Mouse (Mus musculus): Measurements from ENCODE around the gene Rnf2. TPM values are rescaled to one million over a fixed set of nuclear protein-coding genes. Genes with fewer than 3 reads are reported as not detected.
"Not testable (repeated sequence)": the region's sequence is repeated elsewhere in the genome, so short reads cannot be mapped to it uniquely, and the experiment has no call there.

The Rnf2 gene
- total RNA-seq, 2 experiments from 2014 or later, result 36.9 to 43.6 TPM

GRCm38 (mm10) chr1:151483568-151483967, 17.2 kb downstream of the Rnf2 start:
- no peak for DNase-seq

DNA sequence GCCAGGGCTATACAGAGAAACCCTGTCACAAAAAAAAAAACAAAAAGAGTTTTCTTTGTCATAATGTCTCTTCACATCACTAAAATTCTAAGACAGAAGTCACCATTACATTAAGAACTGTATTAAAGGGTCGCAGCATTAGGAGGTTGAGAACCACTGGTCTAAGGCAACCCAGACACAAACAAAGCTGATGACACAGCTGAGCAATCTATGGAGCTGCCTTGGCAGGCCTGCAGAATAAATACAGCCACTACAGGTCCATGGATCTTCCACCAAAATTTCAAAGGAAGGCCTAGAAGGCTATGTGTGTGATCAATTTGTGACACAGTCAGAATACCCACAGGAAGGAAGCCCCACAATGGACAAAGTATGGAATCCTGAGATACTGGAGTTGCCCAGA, 18.3 kb downstream of the Rnf2 start:
- no peak for DNase-seq

DNA sequence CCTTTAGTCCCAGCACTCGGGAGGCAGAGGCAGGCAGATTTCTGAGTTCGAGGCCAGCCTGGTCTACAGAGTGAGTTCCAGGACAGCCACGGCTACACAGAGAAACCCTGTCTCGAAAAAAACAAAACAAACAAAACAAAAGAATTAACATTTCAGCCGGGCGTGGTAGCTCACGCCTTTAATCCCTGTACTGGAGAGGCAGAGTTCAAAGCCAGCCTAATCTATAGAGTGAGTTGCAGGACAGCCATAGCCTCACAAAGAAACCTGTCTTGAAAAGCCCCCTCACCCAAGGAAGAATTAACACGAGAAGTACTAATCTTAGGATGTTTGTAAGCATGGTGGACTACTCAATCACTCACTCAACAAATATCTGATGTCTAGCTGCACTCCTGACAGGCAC, 28.4 kb downstream of the Rnf2 start:
- not testable (repeated sequence) for DNase-seq

DNA sequence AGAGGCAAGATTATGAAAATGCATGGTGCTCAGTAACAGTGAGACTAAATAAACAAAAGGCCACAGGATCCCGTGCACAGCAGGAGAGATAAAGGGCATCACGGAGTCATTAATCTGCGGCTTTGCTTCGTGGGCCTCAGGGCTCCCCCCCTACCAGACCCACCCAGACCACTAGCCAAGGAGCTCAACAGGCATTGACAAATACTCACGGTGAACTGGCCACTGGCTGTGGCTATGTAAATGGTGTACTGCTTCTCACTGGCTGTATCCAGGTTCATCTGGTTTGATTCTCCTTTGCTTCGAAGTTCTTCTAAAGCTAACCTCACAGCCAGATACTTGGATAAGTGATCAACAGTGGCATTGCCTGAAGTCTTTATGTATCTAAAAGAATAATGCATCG, 29.3 kb downstream of the Rnf2 start:
- no peak for DNase-seq

DNA sequence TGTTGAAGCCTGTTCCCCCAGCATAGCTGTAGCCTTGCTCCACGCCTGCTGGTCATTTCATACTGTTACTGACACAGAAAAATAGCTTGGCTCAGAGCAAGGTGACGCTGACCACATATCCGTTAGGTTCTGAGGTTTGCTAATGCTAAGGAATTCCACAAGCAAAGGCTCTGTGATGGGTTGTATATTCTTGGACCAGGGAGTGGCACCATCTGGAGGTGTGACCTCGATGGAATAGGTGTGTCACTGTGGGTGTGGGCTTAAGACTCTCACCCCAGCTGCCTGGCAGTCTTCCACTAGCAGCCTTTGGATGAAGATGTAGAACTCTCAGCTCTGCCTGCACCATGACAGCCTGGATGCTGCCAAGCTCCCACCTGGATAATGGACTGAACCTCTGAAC, 34.2 kb downstream of the Rnf2 start:
- DNase-seq, result no peak

DNA sequence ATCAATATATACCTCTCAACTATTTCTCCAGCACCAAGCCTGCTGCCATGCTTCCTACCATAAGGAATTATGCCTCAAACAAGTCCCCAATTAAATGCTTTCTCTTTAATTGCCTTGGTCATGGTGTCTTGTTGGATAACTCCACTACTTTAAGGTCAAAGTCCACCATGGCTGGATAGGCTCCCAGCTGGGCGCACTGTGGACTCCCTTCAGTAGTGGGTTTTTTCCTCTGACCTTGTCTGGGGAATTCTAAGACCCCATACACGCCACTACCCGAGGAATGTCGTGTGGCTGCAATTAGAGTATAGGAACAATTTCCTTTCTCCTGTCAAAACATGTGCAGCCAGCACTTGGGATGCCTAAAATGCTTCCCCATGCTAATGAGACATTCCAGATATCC, 35.8 kb downstream of the Rnf2 start:
- DNase-seq, result no peak

- DNase-seq, result no peak
Observed at GRCm38 (mm10) chr1:151461265-151461664, 39.5 kb downstream of the Rnf2 start.

DNA sequence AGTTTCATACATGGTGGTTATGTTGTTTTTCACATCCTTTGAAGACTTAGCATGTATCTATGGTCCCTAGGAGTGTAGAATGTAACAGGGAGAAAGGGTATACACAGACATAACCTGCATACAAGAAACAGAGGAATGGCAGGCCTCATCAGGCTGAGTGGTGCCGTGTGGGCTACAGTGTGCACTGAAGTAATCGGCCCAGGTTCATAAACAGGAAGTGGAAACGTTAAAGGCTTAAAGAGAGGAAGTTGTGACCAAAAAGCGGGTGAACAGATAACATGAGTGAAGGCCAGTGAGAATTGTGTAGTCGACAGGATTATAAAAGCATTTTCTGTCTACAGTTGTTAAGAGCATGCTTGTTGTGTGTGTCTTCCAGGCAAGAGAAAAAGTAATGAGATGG, 43.7 kb downstream of the Rnf2 start:
- no peak for DNase-seq

DNA sequence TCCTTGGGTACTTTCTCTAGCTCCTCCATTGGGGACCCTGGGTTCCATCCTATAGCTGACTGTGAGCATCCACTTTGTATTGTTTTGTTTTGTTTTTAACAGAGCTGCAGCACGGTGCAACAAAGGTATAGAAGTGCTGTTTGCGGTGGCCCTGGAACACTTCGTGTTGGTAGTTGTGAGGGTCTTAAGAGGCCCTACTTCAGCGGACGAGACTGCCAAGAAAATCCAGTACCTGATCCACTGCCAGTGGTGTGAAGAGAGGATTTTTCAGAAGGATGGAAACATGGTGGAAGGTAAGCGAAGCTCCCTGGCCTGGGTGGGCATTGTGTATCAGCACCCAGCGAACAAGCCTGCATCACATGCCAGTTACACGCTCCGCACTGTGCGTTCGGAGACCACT, 48.8 kb downstream of the Rnf2 start:
- no peak for DNase-seq

- no peak for DNase-seq
Observed at GRCm38 (mm10) chr1:151450851-151451250, 49.9 kb downstream of the Rnf2 start.

DNA sequence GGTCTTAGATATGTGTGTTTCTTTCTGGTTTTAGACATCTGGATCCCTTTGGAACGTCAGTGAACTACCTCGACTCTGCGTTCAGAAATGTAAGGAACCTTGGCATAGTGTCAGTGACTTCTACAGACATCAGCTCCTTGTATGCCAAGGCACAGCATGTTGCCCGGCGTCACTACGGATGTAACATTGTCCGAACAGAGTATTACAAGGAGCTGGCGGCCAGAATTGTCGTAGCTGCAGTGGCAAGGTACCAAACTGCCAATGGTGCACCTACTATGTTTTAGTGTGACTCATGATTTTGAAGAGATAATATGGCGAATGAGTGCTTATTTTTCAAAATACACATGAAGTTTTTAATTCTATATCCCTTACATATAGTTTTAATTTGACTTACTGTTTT, 50.9 kb downstream of the Rnf2 start:
- DNase-seq, result no peak

DNA sequence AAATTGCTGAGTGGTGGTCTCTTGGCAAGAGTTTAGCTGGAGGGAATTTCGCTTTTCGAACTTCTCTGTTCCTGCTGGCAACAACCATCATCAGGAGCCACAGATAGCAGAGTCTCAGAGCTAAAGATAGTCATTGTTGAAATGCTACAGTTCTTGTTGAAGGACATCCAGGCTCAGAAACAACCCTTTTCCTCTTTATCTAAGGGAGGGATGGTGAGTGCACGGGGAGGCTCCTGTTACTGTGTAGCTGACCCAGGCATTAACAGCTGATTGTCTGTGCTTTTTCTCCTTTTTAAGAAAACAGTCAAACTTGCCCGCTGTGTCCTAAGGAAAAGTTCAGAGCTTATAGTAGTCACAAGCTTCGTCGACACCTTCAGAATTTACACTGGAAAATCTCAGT, 65.3 kb downstream of the Rnf2 start:
- no peak for DNase-seq

DNA sequence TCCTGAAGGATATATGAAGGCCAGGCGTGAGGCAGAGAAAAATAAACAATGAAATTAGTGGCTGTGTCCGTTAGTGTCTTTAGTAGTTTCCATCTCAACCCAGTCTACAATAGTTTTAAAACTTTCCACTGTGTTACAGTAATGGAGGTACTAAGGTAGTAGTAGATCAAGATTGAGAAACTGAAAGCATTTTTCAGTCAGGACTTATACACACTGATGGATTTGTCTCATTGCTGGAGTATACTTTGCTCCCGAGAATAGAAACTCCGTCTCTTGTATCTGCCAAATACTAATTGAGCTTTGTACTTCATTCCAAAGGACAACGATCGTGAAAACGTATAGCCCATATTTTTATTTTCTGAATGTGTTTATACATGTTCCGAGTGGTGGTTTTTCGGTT, 71.4 kb downstream of the Rnf2 start:
- DNase-seq, result no peak

GRCm38 (mm10) chr1:151428263-151429221, 72.2 kb downstream of the Rnf2 start, which contains the start of the genes Swt1 and Trmt1l:
Swt1 (minus strand) TSS chr1:151428455.
Trmt1l (plus strand) TSS chr1:151428542.
- DNase-seq, result peak; percentile 98 to 99

DNA sequence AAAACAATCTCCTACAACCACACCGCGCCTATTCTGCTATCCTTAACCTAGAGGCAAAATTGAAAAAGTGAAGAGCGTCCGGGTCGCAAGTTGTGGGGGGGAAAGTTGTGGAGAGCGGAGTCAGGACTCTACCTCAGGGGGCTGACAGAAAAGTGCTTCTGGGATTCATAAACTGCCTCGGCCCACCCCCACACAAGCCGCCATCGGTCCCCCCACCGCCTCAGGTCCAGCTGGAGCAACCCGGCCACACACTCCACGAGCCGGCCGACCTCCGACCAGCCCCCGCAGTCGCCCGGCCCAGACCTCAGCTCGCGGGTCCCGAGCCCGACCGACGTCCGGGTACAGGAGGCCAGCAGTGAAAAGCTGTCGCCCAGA, 72.9 kb downstream of the Rnf2 start:
- DNase-seq, result no peak

GRCm38 (mm10) chr1:151426947-151427600, 73.7 kb downstream of the Rnf2 start:
- no peak for DNase-seq

DNA sequence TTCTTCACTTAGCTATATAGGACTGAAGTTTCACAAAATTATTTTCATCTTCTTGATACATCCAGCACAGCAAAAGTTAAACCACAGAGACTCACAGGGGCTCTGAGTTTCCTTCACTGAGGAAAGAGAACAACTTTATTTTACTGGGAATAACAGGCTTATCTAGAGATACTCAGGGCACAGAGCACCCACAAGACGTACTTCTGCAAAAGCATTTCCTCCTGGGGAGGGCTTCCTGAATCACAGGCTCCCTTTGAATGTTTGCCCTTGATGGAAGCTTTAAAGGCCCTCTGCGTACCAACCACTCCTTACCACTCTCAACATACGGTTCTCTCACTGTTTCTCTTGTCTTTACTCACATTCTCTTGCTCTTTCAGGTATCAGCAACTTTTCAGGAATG, 78.6 kb downstream of the Rnf2 start:
- DNase-seq, result no peak

DNA sequence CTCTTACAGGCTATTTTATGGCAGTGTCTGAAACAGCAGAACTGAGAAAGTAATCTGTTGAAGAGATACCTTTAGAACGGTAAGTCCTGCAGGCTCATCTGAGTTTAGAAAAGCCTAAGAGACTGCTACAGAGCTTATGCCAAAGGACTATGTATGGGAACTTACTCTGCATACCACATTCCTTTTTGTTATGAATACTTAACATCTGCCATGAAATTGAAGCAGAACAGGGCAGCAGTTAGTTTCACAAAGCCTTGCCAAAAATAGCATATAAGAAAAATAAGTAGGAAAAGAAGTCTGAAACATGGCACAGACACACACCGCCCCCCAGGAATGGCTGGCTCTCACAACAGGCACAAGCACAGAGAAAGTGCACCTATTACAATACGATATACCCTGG, 90.9 kb downstream of the Rnf2 start:
- DNase-seq, result no peak

Small RNA genes lying within 50 kb of the gene (microRNA-seq; reads per million reads assigned to microRNA genes)
- 1.2 to 2.1 reads per million in 2 experiments for gene Mir7682

Other genes starting within 250 kb of the Rnf2 start
- gene Ivns1abp, start 156.5 kb downstream of the Rnf2 start, total RNA-seq (2021), result 10 to 100 TPM; 97.7 to 99.2 TPM
- 10 to 100 TPM; 15.0 to 17.2 TPM for gene Swt1, start 72.5 kb downstream of the Rnf2 start, total RNA-seq (2021)
- gene Trmt1l, start 72.4 kb downstream of the Rnf2 start, total RNA-seq (2021), result 10 to 100 TPM; 36.1 to 36.5 TPM
- gene Fam129a, start 70.2 kb upstream of the Rnf2 start, total RNA-seq (2021), result 1 to 10 TPM; 1.5 to 2.7 TPM